Comparison of ENCODE assay signal across 19 mouse cellular contexts in genomic region chr2:28759441-28759840, GRCm38 (mm10).
"Had no signal": no experiment of that assay in that cellular context is flagged by ENCODE, and none has a peak within 500 bp of the region (broad histone marks: within the 10 kb centered on the region; RNA-seq: fewer than 3 reads in every experiment).

No protein-coding gene starts in this region.

- H3K4me2 ChIP-seq: liver, embryonic 15.5 days; lung, embryonic 15.5 days; midbrain, embryonic 11.5 days; midbrain, embryonic 13.5 days; midbrain, embryonic 15.5 days; neural tube, embryonic 12.5 days; stomach, embryonic 15.5 days had no signal

- H3K36me3 ChIP-seq: liver, embryonic 15.5 days; lung, embryonic 15.5 days; midbrain, embryonic 13.5 days; midbrain, embryonic 15.5 days; neural tube, embryonic 12.5 days; stomach, embryonic 15.5 days had no signal

- DNase-seq: liver, postnatal 0 days; lung, adult 2 months; lung, postnatal 14 days; lung, postnatal 36 days; retina, postnatal 1 day; right cerebral cortex, adult 18-20 months; thymus, adult 18-20 months; thymus, postnatal 14 days; thymus, postnatal 36 days had no signal

- H3K27ac ChIP-seq: liver, embryonic 15.5 days; lung, embryonic 15.5 days; macrophage; midbrain, embryonic 13.5 days; midbrain, embryonic 15.5 days; neural tube, embryonic 12.5 days; stomach, embryonic 15.5 days had no signal

- H3K9me3 ChIP-seq: liver, embryonic 15.5 days; lung, embryonic 15.5 days; megakaryocyte, embryonic 14.5 days; midbrain, embryonic 13.5 days; midbrain, embryonic 15.5 days; neural tube, embryonic 12.5 days; stomach, embryonic 15.5 days had no signal

- ATAC-seq: liver, postnatal 0 days; lung, postnatal 0 days; midbrain, embryonic 13.5 days; midbrain, embryonic 15.5 days had no signal

- H3K27me3 ChIP-seq: lung, embryonic 15.5 days; stomach, embryonic 15.5 days had no signal

- H3K4me3 ChIP-seq: liver, embryonic 15.5 days; lung, embryonic 15.5 days; megakaryocyte, embryonic 14.5 days; midbrain, embryonic 13.5 days; midbrain, embryonic 15.5 days; neural tube, embryonic 12.5 days; stomach, embryonic 15.5 days had no signal

- H3K4me1 ChIP-seq: neural tube, embryonic 12.5 days had no signal

- H3K9ac ChIP-seq: liver, embryonic 15.5 days; liver, postnatal 0 days; lung, embryonic 15.5 days; midbrain, embryonic 13.5 days; midbrain, embryonic 15.5 days; neural tube, embryonic 12.5 days; stomach, embryonic 15.5 days had no signal
